Mouse (Mus musculus) lung, postnatal 0 days (tissue): ENCODE measurements around the gene Ppp1r1b. TPM values are rescaled to one million over a fixed set of nuclear protein-coding genes. Genes with fewer than 3 reads are reported as not detected.

Experiments used
- ATAC-seq: fragments of 200-750 bp; cut with Nextera tagmentation; 2 replicates; pipeline ENCODE4 v1.8.0; 2017; ENCODE audit warnings: moderate library complexity
- DNase-seq: peaks from one replicate; pipeline ENCODE4 v3.0.0-alpha.2; 2016; ENCODE audit warnings: low spot score
- H3K27ac ChIP-seq: fragments of 300-500 bp; sonication (generic); 2 replicates; pipeline ENCODE4 v1.5.1; 2014; ENCODE audit warnings: antibody characterized with exemption, mild to moderate bottlenecking, low read length, mixed read lengths
- H3K27me3 ChIP-seq: fragments of 300-500 bp; sonication (generic); replicated peaks from 2 replicates; pipeline ENCODE4 v1.6.1; 2014; ENCODE audit warnings: low read length, mixed read lengths; ENCODE audit not compliant: insufficient read depth
- H3K36me3 ChIP-seq: fragments of 300-500 bp; sonication (generic); 2 replicates; pipeline ENCODE4 v1.6.1; 2014; ENCODE audit warnings: low read length, mixed read lengths; ENCODE audit not compliant: insufficient read depth
- H3K4me1 ChIP-seq: fragments of 300-500 bp; sonication (generic); 2 replicates; pipeline ENCODE4 v1.6.1; 2014; ENCODE audit warnings: antibody characterized with exemption, low read depth, low read length, mixed read lengths; ENCODE audit not compliant: insufficient read depth
- H3K4me2 ChIP-seq: fragments of 300-500 bp; sonication (generic); replicated peaks from 2 replicates; pipeline ENCODE4 v1.6.1; 2014; ENCODE audit warnings: low read depth, mild to moderate bottlenecking, low read length, moderate library complexity, mixed read lengths
- H3K4me3 ChIP-seq: fragments of 300-500 bp; sonication (generic); 2 replicates; pipeline ENCODE4 v1.5.1; 2014; ENCODE audit warnings: low read depth, low read length
- H3K9ac ChIP-seq: fragments of 300-500 bp; sonication (generic); replicated peaks from 2 replicates; pipeline ENCODE4 v1.6.1; 2014; ENCODE audit warnings: low read depth, mild to moderate bottlenecking
- H3K9me3 ChIP-seq: fragments of 300-500 bp; sonication (generic); 2 replicates; pipeline ENCODE4 v1.6.1; 2016; ENCODE audit warnings: low read length, mixed read lengths
- CTCF ChIP-seq: IDR thresholded peaks from 2 replicates; pipeline ENCODE4 v1.5.1; 2016; ENCODE audit warnings: antibody characterized with exemption, mild to moderate bottlenecking
- EP300 ChIP-seq: IDR thresholded peaks from 2 replicates; pipeline ENCODE4 v1.6.1; 2016; ENCODE audit warnings: antibody characterized with exemption, mild to moderate bottlenecking, control low read depth
- WGBS: fragments of 180-500 bp; shearing (Covaris S2); extraction: QIAGEN DNeasy Blood & Tissue Kit; methylation state at CpG from one replicate; pipeline ENCODE4 v1.1.7; 2014; 5-methylcytosine and 5-hydroxymethylcytosine counted together
- polyA plus RNA-seq: library from polyadenylated mRNA; unstranded; fragments of >200 nt; fragmentation: Nextera tagmentation; extraction: Ambion mirVana; gene quantifications from 2 replicates; pipeline ENCODE4 v1.2.1, GENCODE M21; 2015

The Ppp1r1b gene
- polyA plus RNA-seq, 1 experiment from 2014 or later, result 18.6 TPM

- Histone ChIP-seq H3K4me1 (peaks cover 39% of the 10 kb centered on the region), H3K27ac (peak overlapping the region; percentile 97), H3K9ac (peak overlapping the region; percentile 74; the same call in 1 of the 2 replicates), H3K4me2 (peak overlapping the region; percentile 59), H3K9me3 (no peaks in the 10 kb centered on the region), H3K27me3 (no peaks in the 10 kb centered on the region), H3K4me3 (peak overlapping the region; percentile 85), H3K36me3 (no peaks in the 10 kb centered on the region)
- ATAC-seq (peak; percentile 57), DNase-seq (peak; percentile 78)
- TF ChIP-seq CTCF (no peak), EP300 (peak; percentile 75)
- 3% methylated on average over 13 of the region's 13 CpGs for WGBS
These were observed 9.4 kb downstream of the Ppp1r1b start for GRCm38 (mm10) chr11:98357396-98358160.

- WGBS, result under 1% methylated on average over 49 of the region's 60 CpGs
- Histone ChIP-seq H3K4me2 (peak within 1 kb of the TSS; percentile 59), H3K27ac (peak within 1 kb of the TSS; percentile 97), H3K9me3 (no peaks in the 10 kb centered on the region), H3K36me3 (no peaks in the 10 kb centered on the region), H3K27me3 (no peaks in the 10 kb centered on the region), H3K4me3 (peak within 1 kb of the TSS; percentile 85), H3K9ac (peak within 1 kb of the TSS; percentile 74), H3K4me1 (peaks cover 44% of the 10 kb centered on the region)
- TF ChIP-seq EP300 (peak; percentile 41), CTCF (no peak)
- ATAC-seq (peak; percentile 90), DNase-seq (peak; percentile 96)
These were observed 10.2 kb downstream of the Ppp1r1b start, which contains the start of gene Stard3 for GRCm38 (mm10) chr11:98358161-98359083. TSS of gene Stard3 (plus strand) at chr11:98358368.

GRCm38 (mm10) chr11:98360866-98361521 lies 12.8 kb downstream of the Ppp1r1b start:
- H3K27ac ChIP-seq, result peak overlapping the region; percentile 76
- H3K4me1 ChIP-seq, result peaks cover 44% of the 10 kb centered on the region
- ATAC-seq, result no peak
- H3K9ac ChIP-seq, result no peak overlapping the region
- 65% methylated on average over 9 of the region's 9 CpGs for WGBS
- no peaks in the 10 kb centered on the region for H3K27me3 ChIP-seq
- no peaks in the 10 kb centered on the region for H3K36me3 ChIP-seq
- no peak overlapping the region for H3K4me3 ChIP-seq
- peak overlapping the region; percentile 14 for H3K4me2 ChIP-seq
- TF ChIP-seq CTCF (no peak), EP300 (no peak)
- H3K9me3 ChIP-seq, result no peaks in the 10 kb centered on the region
- DNase-seq, result peak; percentile 50

GRCm38 (mm10) chr11:98363817-98364216 lies 15.6 kb downstream of the Ppp1r1b start:
- Histone ChIP-seq H3K4me1 (peaks cover 33% of the 10 kb centered on the region), H3K4me3 (no peak overlapping the region), H3K27ac (peak overlapping the region; percentile 84), H3K27me3 (no peaks in the 10 kb centered on the region), H3K4me2 (0 out of 2 replicates have a peak overlapping the region, but pooled peaks have one; percentile 14), H3K9me3 (no peaks in the 10 kb centered on the region), H3K36me3 (no peaks in the 10 kb centered on the region), H3K9ac (no peak overlapping the region)
- ATAC-seq (peak; percentile 88), DNase-seq (peak; percentile 78)
- no peak for TF ChIP-seq CTCF
- TF ChIP-seq EP300, result 0 out of 2 replicates have a peak, but pooled peaks have one; percentile 43
- 50% methylated on average over 5 of the region's 5 CpGs for WGBS

GRCm38 (mm10) chr11:98364410-98364809 lies 16.2 kb downstream of the Ppp1r1b start:
- Histone ChIP-seq H3K9me3 (no peaks in the 10 kb centered on the region), H3K27me3 (no peaks in the 10 kb centered on the region), H3K9ac (no peak overlapping the region), H3K36me3 (no peaks in the 10 kb centered on the region), H3K4me3 (no peak overlapping the region), H3K4me2 (0 out of 2 replicates have a peak overlapping the region, but pooled peaks have one; percentile 14), H3K27ac (peak overlapping the region; percentile 84), H3K4me1 (peaks cover 27% of the 10 kb centered on the region)
- TF ChIP-seq CTCF (no peak), EP300 (0 out of 2 replicates have a peak, but pooled peaks have one; percentile 19)
- peak; percentile 68 for ATAC-seq
- WGBS, result 68% methylated on average over 5 of the region's 5 CpGs
- peak; percentile 66 for DNase-seq
